Mouse (Mus musculus) heart, embryonic 11.5 days (tissue): Measurements from ENCODE around the gene Msl3l2. TPM values are rescaled to one million over a fixed set of nuclear protein-coding genes. Genes with fewer than 3 reads are reported as not detected.

Experiments used
- ATAC-seq: fragments of 200-750 bp; cut with Nextera tagmentation; replicated peaks from 2 replicates; pipeline ENCODE4 v1.8.0; 2017; ENCODE audit warnings: moderate library complexity; ENCODE audit not compliant: insufficient number of reproducible peaks, low FRiP score, low TSS enrichment
- H3K27ac ChIP-seq: fragments of 300-500 bp; sonication (generic); 2 replicates; pipeline ENCODE4 v1.5.1; 2014; ENCODE audit warnings: mild to moderate bottlenecking, low read depth, low read length
- H3K27me3 ChIP-seq: fragments of 300-500 bp; sonication (generic); 2 replicates; pipeline ENCODE4 v1.6.1; 2014; ENCODE audit warnings: mild to moderate bottlenecking, low read length, mixed read lengths; ENCODE audit not compliant: control insufficient read depth, insufficient read depth
- H3K36me3 ChIP-seq: fragments of 300-500 bp; sonication (generic); 2 replicates; pipeline ENCODE4 v1.6.1; 2014; ENCODE audit warnings: mild to moderate bottlenecking, low read length, moderate library complexity, mixed read lengths; ENCODE audit not compliant: control insufficient read depth, insufficient read depth
- H3K4me1 ChIP-seq: fragments of 300-500 bp; sonication (generic); 2 replicates; pipeline ENCODE4 v1.6.1; 2014; ENCODE audit warnings: low read length; ENCODE audit not compliant: control insufficient read depth, insufficient read depth
- H3K4me2 ChIP-seq: fragments of 300-500 bp; sonication (generic); 2 replicates; pipeline ENCODE4 v1.6.1; 2014; ENCODE audit warnings: mild to moderate bottlenecking, moderate library complexity
- H3K4me3 ChIP-seq: fragments of 300-500 bp; sonication (generic); 2 replicates; pipeline ENCODE4 v1.5.1; 2014; ENCODE audit warnings: low read depth, low read length
- H3K9ac ChIP-seq: fragments of 300-500 bp; sonication (generic); 2 replicates; pipeline ENCODE4 v1.6.1; 2014; ENCODE audit warnings: mild to moderate bottlenecking, low read depth, low read length, moderate library complexity
- H3K9me3 ChIP-seq: fragments of 300-500 bp; sonication (generic); replicated peaks from 2 replicates; pipeline ENCODE4 v1.6.1; 2016; ENCODE audit warnings: low read length; ENCODE audit not compliant: control insufficient read depth
- whole genome bisulfite sequencing: fragments of 180-500 bp; shearing (Covaris S2); extraction: QIAGEN DNeasy Blood & Tissue Kit; methylation state at CpG from one replicate; pipeline ENCODE4 v1.1.7; 2014; ENCODE audit not compliant: insufficient replicate concordance; 5-methylcytosine and 5-hydroxymethylcytosine counted together
- polyA plus RNA-seq: library from polyadenylated mRNA; unstranded; fragments of >200 nt; fragmentation: Nextera tagmentation; extraction: Ambion mirVana; gene quantifications from 2 replicates; pipeline ENCODE4 v1.2.1, GENCODE M21; 2014

Msl3l2 gene
- polyA plus RNA-seq, 1 experiment from 2014 or later, result 5.0 TPM

DNA sequence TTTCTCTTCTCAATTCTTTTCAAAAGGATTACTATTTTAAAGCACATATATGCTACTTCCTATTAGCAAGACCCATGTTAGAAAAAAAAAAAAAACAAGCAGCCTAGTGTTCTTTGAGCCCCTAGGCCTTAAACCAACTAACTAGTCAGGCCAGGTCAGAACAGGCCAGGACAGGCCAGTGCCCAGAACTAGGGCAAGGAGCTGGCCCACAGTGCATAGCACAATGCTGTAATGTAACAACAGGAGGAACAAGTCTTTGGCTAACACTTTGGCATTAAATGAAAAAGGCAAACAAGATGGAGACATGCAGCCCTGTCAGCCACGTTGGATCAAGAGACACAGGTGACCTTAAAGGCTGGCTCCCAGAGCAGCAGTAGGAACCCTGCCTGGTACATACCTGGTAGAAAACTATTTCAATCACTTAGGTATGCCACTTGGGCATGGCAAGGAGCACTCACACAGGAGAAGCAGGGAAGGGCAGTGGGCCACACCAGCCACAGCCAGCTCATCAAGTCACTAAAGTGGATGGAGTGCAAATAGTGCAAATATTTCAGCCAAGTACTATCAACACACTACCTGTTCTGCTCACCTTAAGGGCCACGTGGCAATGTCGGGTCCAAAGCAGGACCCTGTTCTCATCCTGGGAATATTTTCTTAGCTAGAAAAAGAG lies 6.9 kb upstream of the Msl3l2 start:
- Histone ChIP-seq H3K9ac (no peak overlapping the region), H3K9me3 (no peaks in the 10 kb centered on the region), H3K4me2 (no peak overlapping the region), H3K4me1 (no peaks in the 10 kb centered on the region), H3K36me3 (no peaks in the 10 kb centered on the region), H3K4me3 (no peak overlapping the region), H3K27ac (no peak overlapping the region), H3K27me3 (no peaks in the 10 kb centered on the region)
- no peak for ATAC-seq
- 71% methylated on average over 3 of the region's 3 CpGs for WGBS

GRCm38 (mm10) chr10:56106996-56107334 lies 248 bp downstream of the Msl3l2 start:
- Histone ChIP-seq H3K4me3 (peak overlapping the region; percentile 42), H3K27me3 (no peaks in the 10 kb centered on the region), H3K9me3 (no peaks in the 10 kb centered on the region), H3K4me1 (no peaks in the 10 kb centered on the region), H3K27ac (no peak overlapping the region), H3K36me3 (no peaks in the 10 kb centered on the region), H3K9ac (peak overlapping the region; percentile 76), H3K4me2 (peak overlapping the region; percentile 62)
- 56% methylated on average over 1 of the region's 1 CpGs for WGBS
- no peak; the same call in 1 of the 2 replicates for ATAC-seq

DNA sequence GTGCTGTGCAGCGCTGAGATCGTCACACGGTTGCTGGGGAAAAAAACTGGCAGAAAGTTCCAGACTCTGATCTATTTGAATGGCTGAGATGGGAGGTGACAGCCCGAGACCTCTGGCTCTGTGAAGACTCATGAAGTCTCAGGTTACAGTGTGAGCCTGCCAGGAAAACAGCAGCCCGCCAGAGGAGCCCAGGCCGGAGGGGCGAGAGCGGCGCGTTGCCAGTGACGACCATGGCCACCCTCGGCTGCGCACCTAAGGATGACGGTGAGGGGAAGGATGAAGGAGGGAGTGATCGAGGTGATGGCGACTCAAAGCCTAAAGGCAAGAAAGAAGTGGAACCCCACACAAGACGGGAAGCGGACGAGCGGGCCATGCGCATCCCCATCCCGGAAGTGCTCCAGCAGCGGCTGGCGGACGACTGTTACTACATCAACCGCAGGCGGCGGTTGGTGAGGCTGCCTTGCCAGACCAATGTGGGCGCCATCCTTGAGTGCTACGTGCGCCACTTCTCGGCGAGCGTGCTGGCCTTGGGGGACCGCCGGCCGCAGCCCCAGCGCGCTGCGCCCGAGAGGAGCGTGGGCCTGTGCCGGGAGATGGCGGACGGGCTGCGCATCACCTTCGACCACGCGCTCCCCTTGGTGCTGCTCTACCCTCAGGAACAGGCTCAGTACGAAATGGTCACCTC lies 8.4 kb downstream of the Msl3l2 start:
- WGBS, result under 1% methylated on average over 50 of the region's 50 CpGs
- Histone ChIP-seq H3K9me3 (no peaks in the 10 kb centered on the region), H3K4me3 (peak overlapping the region; percentile 59), H3K27me3 (no peaks in the 10 kb centered on the region), H3K4me2 (peak overlapping the region; percentile 86), H3K27ac (peak overlapping the region; percentile 57), H3K9ac (peak overlapping the region; percentile 84), H3K36me3 (no peaks in the 10 kb centered on the region), H3K4me1 (0 out of 2 replicates have a peak, but pooled peaks cover 2% of the 10 kb centered on the region)
- ATAC-seq, result peak; percentile 88

- H3K27ac ChIP-seq, result peak overlapping the region; percentile 57
- no peaks in the 10 kb centered on the region for H3K9me3 ChIP-seq
- no peaks in the 10 kb centered on the region for H3K36me3 ChIP-seq
- peak overlapping the region; percentile 84 for H3K9ac ChIP-seq
- peak overlapping the region; percentile 86 for H3K4me2 ChIP-seq
- 0 out of 2 replicates have a peak, but pooled peaks cover 2% of the 10 kb centered on the region for H3K4me1 ChIP-seq
- 17% methylated on average over 26 of the region's 27 CpGs for WGBS
- peak overlapping the region; percentile 59 for H3K4me3 ChIP-seq
- ATAC-seq, result peak; percentile 67
- H3K27me3 ChIP-seq, result no peaks in the 10 kb centered on the region
Observed at GRCm38 (mm10) chr10:56115636-56116180, 9.0 kb downstream of the Msl3l2 start.

- ATAC-seq, result no peak
- 89% methylated on average over 1 of the region's 1 CpGs for WGBS
- no peaks in the 10 kb centered on the region for H3K4me1 ChIP-seq
Observed at GRCm38 (mm10) chr10:56126972-56127371, 20.3 kb downstream of the Msl3l2 start.

DNA sequence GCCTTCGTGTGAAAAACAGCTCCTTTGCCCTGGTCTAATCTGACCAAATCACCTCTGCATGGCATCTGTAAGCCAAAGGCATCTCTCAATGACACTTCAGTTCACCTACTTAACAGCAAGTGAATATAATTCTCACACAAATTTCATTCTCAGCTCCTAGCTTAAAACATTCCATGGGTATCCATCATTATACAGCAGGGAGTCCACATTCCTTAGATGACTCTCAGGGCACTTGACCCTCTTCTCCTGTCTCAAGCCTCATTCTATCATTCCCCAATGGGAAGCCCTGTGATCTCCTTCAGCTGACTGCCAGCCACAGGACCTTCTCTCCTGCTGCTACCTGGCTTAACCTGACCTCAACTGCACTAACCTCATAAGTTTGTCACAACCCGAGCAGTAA lies 22.9 kb downstream of the Msl3l2 start:
- no peak for ATAC-seq
- H3K4me1 ChIP-seq, result no peaks in the 10 kb centered on the region
- 79% methylated on average over 2 of the region's 2 CpGs for WGBS
- no peaks in the 10 kb centered on the region for H3K9me3 ChIP-seq
- no peak overlapping the region for H3K27ac ChIP-seq
- H3K27me3 ChIP-seq, result no peaks in the 10 kb centered on the region
- H3K36me3 ChIP-seq, result no peaks in the 10 kb centered on the region
- H3K4me3 ChIP-seq, result no peak overlapping the region
- H3K4me2 ChIP-seq, result no peak overlapping the region
- no peak overlapping the region for H3K9ac ChIP-seq

More at GRCm38 (mm10) chr10:56126972-56127371, 20.3 kb downstream of the Msl3l2 start:
- no peak overlapping the region for H3K9ac ChIP-seq
- H3K9me3 ChIP-seq, result no peaks in the 10 kb centered on the region
- H3K4me3 ChIP-seq, result no peak overlapping the region
- H3K27me3 ChIP-seq, result no peaks in the 10 kb centered on the region
- no peak overlapping the region for H3K27ac ChIP-seq
- no peaks in the 10 kb centered on the region for H3K36me3 ChIP-seq
- H3K4me2 ChIP-seq, result no peak overlapping the region

GRCm38 (mm10) chr10:56137191-56137590 lies 30.5 kb downstream of the Msl3l2 start:
- no peak for ATAC-seq
- WGBS, result 88% methylated on average over 5 of the region's 5 CpGs

DNA sequence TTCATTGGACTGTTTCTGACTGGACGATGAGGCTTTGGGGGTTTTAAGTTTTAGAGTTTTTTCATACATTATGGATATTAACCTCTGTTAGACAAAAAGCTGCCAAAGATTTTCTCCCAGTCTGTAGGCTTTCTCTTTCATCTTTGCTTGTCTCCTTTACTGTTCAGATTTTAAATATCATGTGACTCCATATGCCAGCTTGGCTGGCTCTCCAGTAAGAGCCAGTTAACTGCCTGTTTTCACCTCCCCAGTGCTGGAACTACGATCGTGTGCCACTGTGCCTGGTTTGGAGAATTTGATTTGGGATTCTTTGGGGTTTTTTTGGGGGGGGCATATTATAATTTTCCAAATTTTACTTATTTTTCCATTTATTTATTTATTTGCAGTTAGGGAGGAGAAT lies 42.2 kb downstream of the Msl3l2 start:
- H3K27ac ChIP-seq, result no peak overlapping the region
- 89% methylated on average over 3 of the region's 3 CpGs for WGBS
- no peaks in the 10 kb centered on the region for H3K4me1 ChIP-seq
- H3K9ac ChIP-seq, result no peak overlapping the region
- H3K4me3 ChIP-seq, result no peak overlapping the region
- no peak overlapping the region for H3K4me2 ChIP-seq
- H3K9me3 ChIP-seq, result no peaks in the 10 kb centered on the region
- no peaks in the 10 kb centered on the region for H3K36me3 ChIP-seq
- H3K27me3 ChIP-seq, result no peaks in the 10 kb centered on the region
- no peak for ATAC-seq

More at GRCm38 (mm10) chr10:56137191-56137590, 30.5 kb downstream of the Msl3l2 start:
- Histone ChIP-seq H3K27me3 (no peaks in the 10 kb centered on the region), H3K9ac (no peak overlapping the region), H3K4me2 (no peak overlapping the region), H3K4me3 (no peak overlapping the region), H3K36me3 (no peaks in the 10 kb centered on the region), H3K4me1 (no peaks in the 10 kb centered on the region), H3K27ac (no peak overlapping the region), H3K9me3 (no peaks in the 10 kb centered on the region)
